Mouse (Mus musculus) testis, adult 2 months (tissue): ENCODE data around the gene Fgd4.

ENCODE experiments used
- CTCF ChIP-seq: fragments of 200-500 bp; IDR thresholded peaks from 2 replicates; pipeline ENCODE4 v1.5.1; 2012; ENCODE audit warnings: low read depth, mild to moderate bottlenecking, inconsistent platforms, low read length, moderate library complexity; ENCODE audit not compliant: control insufficient read depth, insufficient read depth, insufficient replicate concordance
- POLR2A ChIP-seq: fragments of 200-500 bp; IDR thresholded peaks from 2 replicates; pipeline ENCODE4 v1.6.1; 2012; ENCODE audit warnings: low read depth, mild to moderate bottlenecking, inconsistent platforms, low read length, moderate library complexity; ENCODE audit not compliant: control insufficient read depth

GRCm38 (mm10) chr16:16498798-16499197, 101.6 kb downstream of the Fgd4 start:
- TF ChIP-seq CTCF (no peak), POLR2A (no peak)
